Mouse (Mus musculus): Measurements from ENCODE around the gene Trp73. TPM values are rescaled to one million over a fixed set of nuclear protein-coding genes. Genes with fewer than 3 reads are reported as not detected.

The Trp73 gene
- polyA plus RNA-seq, 1 experiment from 2014 or later: 0.80 TPM

DNA sequence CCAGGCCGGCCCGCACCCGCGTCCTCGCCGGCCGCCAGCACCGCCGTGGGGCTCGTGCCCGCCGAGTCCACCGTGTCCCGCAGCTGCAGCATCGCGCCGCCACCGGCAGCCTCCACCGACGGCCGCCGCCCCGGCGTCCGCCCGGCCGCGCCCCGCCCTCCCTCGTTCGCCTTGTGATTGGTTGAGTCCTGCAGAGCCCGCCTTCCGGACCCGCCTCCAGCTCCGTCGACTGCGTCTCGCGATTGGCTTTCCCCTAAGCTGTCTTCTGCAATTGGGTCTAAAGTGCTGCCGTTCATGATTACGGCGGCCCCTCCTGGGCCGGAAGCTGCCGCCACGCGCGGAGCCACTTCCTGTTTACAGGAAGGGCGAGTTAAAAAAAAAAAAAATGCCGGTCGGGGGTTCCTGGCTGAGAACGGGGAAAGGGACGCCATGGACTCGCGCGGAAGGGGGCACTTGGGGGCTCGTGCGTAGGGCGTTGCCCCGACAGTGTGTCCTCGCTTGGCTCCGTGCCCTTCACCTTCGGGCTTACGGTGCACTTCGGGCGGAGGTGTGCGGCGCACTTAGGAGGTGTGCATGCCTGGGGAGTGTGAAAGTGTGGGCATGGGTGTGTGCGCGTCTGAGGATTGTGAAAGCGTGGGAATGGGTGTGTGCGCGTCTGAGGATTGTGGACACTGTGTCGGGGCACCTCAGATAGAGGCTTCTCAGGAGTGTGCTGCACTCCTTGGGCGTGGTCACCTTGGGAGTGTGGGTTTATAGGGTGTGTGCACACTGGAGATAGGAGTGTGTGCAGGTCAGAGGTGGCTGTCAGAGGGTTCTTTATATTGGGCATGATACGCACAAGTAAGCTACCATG lies 20.8 kb upstream of the Trp73 start, which contains the start of gene Tprgl:
Gene Tprgl, minus strand, starts transcription at position 129 of the 853 bp plus-strand sequence.
- peak; percentile 97 for DNase-seq (ENCODE audit: low spot score)
- Histone ChIP-seq H3K4me1 (peaks cover 25% of the 10 kb centered on the region), H3K36me3 (peaks cover 32% of the 10 kb centered on the region), H3K4me3 (peak within 1 kb of the TSS; percentile 99), H3K27me3 (ENCODE audit: low read depth, poor library complexity, severe bottlenecking) (no peaks in the 10 kb centered on the region), H3K27ac (peak within 1 kb of the TSS; percentile 85), H3K9me3 (replicated peaks) (no peaks in the 10 kb centered on the region)
- WGBS: under 1% methylated on average over 75 of the region's 75 CpGs

DNA sequence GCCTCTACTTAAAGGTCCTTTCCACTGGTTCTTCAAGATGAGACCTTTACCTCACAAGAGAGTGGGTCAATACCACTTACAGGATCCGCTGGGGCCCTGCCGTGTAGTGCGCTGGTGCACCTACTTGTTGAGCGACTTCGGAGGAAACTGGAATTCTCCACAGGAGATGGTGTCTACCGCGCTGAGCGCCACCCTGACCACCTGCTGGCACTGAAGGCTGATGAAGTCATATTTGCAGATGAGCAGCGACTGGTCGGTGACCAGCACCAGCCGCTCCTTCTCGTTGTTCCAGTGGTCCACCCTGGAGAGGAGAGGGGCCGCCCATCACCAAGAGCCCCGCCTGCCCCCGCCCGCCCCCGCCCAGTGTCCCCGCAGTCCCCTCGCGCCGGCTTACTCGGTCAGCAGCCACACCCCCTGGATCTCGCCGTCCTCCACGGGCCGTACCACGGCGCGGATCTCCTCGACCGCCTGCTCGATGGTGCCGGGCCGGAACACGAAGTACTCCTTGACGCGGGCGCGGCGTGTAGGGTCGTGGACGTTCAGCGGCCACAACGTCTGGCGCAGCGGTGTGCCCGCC lies 20.0 kb upstream of the Trp73 start:
- peaks cover 25% of the 10 kb centered on the region for H3K4me1 ChIP-seq
- H3K27me3 ChIP-seq (ENCODE audit: low read depth, poor library complexity, severe bottlenecking): no peaks in the 10 kb centered on the region
- H3K27ac ChIP-seq: peak overlapping the region; percentile 85
- peak overlapping the region; percentile 99 for H3K4me3 ChIP-seq
- WGBS: 3% methylated on average over 47 of the region's 47 CpGs
- no peak for DNase-seq (ENCODE audit: low spot score)
- peaks cover 39% of the 10 kb centered on the region for H3K36me3 ChIP-seq
- H3K9me3 ChIP-seq (replicated peaks): no peaks in the 10 kb centered on the region

- Histone ChIP-seq H3K4me3 (peak overlapping the region; percentile 99; the same call in 1 of the 2 replicates), H3K27me3 (ENCODE audit: low read depth, poor library complexity, severe bottlenecking) (no peaks in the 10 kb centered on the region), H3K4me1 (peaks cover 25% of the 10 kb centered on the region), H3K27ac (no peak overlapping the region), H3K36me3 (peaks cover 50% of the 10 kb centered on the region), H3K9me3 (replicated peaks) (no peaks in the 10 kb centered on the region)
- WGBS: 23% methylated on average over 6 of the region's 6 CpGs
- DNase-seq (ENCODE audit: low spot score): peak; percentile 85
These were observed 19.0 kb upstream of the Trp73 start for GRCm38 (mm10) chr4:154159002-154159401.

GRCm38 (mm10) chr4:154157970-154158662 lies 18.1 kb upstream of the Trp73 start:
- H3K4me1 ChIP-seq: peaks cover 25% of the 10 kb centered on the region
- H3K27me3 ChIP-seq (ENCODE audit: low read depth, poor library complexity, severe bottlenecking): no peaks in the 10 kb centered on the region
- no peak for DNase-seq (ENCODE audit: low spot score)
- no peak overlapping the region for H3K27ac ChIP-seq
- H3K36me3 ChIP-seq: peaks cover 56% of the 10 kb centered on the region
- no peaks in the 10 kb centered on the region for H3K9me3 ChIP-seq (replicated peaks)
- 95% methylated on average over 14 of the region's 14 CpGs for WGBS
- H3K4me3 ChIP-seq: no peak overlapping the region

DNA sequence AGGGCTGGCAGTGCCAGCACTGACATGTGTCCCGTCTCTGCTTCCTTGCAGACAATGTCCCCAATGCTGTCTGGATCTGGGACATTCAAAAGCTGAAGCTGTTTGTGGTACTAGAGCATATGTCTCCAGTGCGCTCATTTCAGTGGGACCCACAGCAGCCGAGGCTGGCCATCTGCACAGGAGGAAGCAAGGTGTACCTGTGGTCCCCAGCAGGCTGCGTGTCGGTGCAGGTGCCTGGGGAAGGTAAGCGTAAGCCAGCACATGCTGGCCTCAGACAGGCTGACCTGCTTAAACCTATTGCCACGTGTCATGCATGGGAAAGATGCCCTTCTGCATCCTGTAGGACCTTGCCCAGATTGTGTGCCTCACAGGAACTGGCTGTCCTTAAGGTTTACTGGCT lies 16.0 kb upstream of the Trp73 start:
- no peak for DNase-seq (ENCODE audit: low spot score)
- WGBS: 86% methylated on average over 7 of the region's 7 CpGs

DNA sequence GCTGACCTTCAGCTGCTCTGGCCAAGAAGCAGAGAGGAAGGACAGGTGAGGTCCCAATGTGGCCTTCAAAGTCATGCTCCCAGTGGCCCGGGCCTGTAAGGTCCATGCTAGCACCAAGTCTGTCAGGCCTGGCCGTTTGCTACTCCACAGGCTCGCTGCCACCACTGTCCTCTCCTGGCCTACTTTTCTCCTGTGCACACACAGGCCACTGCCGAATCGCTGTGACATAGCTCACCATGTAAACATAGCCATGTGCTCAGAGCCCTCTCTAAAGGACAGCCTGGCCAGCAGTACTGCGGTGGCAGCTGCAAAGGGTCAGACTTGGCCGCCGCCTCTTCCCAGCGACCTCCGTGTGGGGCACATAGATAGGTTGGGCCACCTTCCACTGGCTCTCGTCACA lies 14.1 kb upstream of the Trp73 start:
- H3K27me3 ChIP-seq (ENCODE audit: low read depth, poor library complexity, severe bottlenecking): no peaks in the 10 kb centered on the region
- peaks cover 95% of the 10 kb centered on the region for H3K36me3 ChIP-seq
- 81% methylated on average over 11 of the region's 11 CpGs for WGBS
- no peak overlapping the region for H3K4me3 ChIP-seq
- DNase-seq (ENCODE audit: low spot score): no peak
- H3K27ac ChIP-seq: no peak overlapping the region
- H3K4me1 ChIP-seq: peaks cover 3% of the 10 kb centered on the region
- H3K9me3 ChIP-seq (replicated peaks): no peaks in the 10 kb centered on the region

More for the DNA sequence above, 16.0 kb upstream of the Trp73 start:
- Histone ChIP-seq H3K36me3 (peaks cover 76% of the 10 kb centered on the region), H3K9me3 (replicated peaks) (no peaks in the 10 kb centered on the region), H3K27me3 (ENCODE audit: low read depth, poor library complexity, severe bottlenecking) (no peaks in the 10 kb centered on the region), H3K27ac (no peak overlapping the region), H3K4me1 (peaks cover 19% of the 10 kb centered on the region), H3K4me3 (no peak overlapping the region)

- H3K4me1 ChIP-seq: peaks cover 19% of the 10 kb centered on the region
- no peaks in the 10 kb centered on the region for H3K9me3 ChIP-seq (replicated peaks)
- no peak for DNase-seq (ENCODE audit: low spot score)
- WGBS: 84% methylated on average over 10 of the region's 10 CpGs
- no peak overlapping the region for H3K27ac ChIP-seq
- peaks cover 59% of the 10 kb centered on the region for H3K36me3 ChIP-seq
- H3K4me3 ChIP-seq: no peak overlapping the region
- H3K27me3 ChIP-seq (ENCODE audit: low read depth, poor library complexity, severe bottlenecking): peaks cover 20% of the 10 kb centered on the region
These were observed 6.3 kb upstream of the Trp73 start for GRCm38 (mm10) chr4:154146342-154146741.

DNA sequence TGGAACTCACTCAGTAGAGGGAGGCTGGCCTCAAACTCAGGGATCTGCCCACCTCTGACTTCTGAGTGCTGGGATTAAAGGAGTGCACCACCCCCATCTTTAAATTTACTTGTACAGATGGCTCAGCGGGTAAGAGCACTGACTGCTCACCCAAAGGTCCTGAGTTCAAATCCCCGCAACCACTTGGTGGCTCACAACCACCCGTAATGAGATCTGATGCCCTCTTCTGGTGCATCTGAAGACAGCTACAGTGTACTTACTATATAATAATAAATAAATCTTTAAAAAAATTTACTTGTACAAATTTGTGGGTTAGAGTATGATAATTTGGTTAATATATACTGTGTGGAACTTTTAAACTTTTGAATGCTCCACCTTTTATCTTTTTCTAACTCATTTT lies 4.7 kb upstream of the Trp73 start:
- WGBS: 84% methylated on average over 3 of the region's 3 CpGs
- H3K27ac ChIP-seq: no peak overlapping the region

GRCm38 (mm10) chr4:154142211-154143040 lies 2.4 kb upstream of the Trp73 start, which contains the start of gene Wrap73:
Wrap73 (plus strand) TSS chr4:154142372.
- WGBS: 2% methylated on average over 49 of the region's 49 CpGs
- Histone ChIP-seq H3K4me3 (peak within 1 kb of the TSS; percentile 94), H3K4me1 (peaks cover 41% of the 10 kb centered on the region), H3K36me3 (peaks cover 19% of the 10 kb centered on the region), H3K27ac (peak within 1 kb of the TSS; percentile 90), H3K27me3 (ENCODE audit: low read depth, poor library complexity, severe bottlenecking) (peaks cover 59% of the 10 kb centered on the region), H3K9me3 (replicated peaks) (no peaks in the 10 kb centered on the region)
- peak; percentile 94 for DNase-seq (ENCODE audit: low spot score)

More for the DNA sequence above, 4.7 kb upstream of the Trp73 start:
- no peaks in the 10 kb centered on the region for H3K9me3 ChIP-seq (replicated peaks)
- peaks cover 36% of the 10 kb centered on the region for H3K4me1 ChIP-seq
- no peak overlapping the region for H3K4me3 ChIP-seq
- no peak for DNase-seq (ENCODE audit: low spot score)
- peaks cover 42% of the 10 kb centered on the region for H3K36me3 ChIP-seq
- H3K27me3 ChIP-seq (ENCODE audit: low read depth, poor library complexity, severe bottlenecking): peaks cover 36% of the 10 kb centered on the region

DNA sequence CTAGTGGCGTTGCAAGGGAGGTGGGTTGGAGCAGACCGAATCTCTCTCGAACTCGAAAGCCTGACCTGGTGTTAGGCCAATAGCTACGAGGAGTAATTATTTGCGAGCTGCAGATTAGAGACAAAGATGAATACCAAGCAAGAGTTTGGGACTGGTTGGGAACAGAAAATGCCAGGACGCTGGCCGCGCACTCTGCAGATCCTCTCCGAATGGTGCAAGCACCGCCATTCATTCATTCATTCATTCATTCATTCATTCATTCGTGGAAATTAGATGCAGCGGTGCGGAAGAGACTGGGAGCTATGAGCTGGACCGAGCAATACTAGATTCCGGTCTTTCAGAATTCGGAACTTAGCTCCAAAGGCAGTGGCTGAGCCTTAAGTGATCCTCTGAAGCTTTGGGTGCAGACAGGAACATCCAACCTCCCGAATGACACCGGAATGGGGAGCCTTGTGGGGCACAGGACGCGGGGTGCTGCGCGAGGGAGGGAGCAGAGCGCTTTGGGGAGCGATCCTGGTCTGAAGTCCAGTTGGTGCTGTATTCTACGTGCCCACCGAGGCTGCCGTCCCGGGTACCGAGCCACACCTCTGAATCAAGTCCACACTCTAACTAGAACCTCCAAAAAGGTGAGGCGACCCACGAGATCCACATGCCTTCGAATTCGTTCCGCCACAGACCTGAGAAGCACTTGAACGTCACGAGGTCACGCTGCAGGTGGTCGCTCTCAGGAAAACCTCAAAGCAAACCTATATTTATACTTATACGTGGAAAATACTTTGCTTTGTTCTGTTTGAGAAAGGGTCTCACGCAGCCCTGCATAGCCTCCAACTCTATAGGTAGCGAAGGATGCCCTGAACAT lies 1.2 kb upstream of the Trp73 start:
- peak overlapping the region; percentile 94; the same call in 1 of the 2 replicates for H3K4me3 ChIP-seq
- peaks cover 7% of the 10 kb centered on the region for H3K36me3 ChIP-seq
- H3K27me3 ChIP-seq (ENCODE audit: low read depth, poor library complexity, severe bottlenecking): peaks cover 71% of the 10 kb centered on the region
- WGBS: 2% methylated on average over 42 of the region's 42 CpGs
- no peak overlapping the region for H3K27ac ChIP-seq
- no peaks in the 10 kb centered on the region for H3K9me3 ChIP-seq (replicated peaks)
- H3K4me1 ChIP-seq: peaks cover 41% of the 10 kb centered on the region
- peak; percentile 47 for DNase-seq (ENCODE audit: low spot score)

- peak overlapping the region; percentile 75 for H3K27ac ChIP-seq
These were observed 403 bp upstream of the Trp73 start for GRCm38 (mm10) chr4:154140213-154141008.

More at GRCm38 (mm10) chr4:154140213-154141008, 403 bp upstream of the Trp73 start:
- no peaks in the 10 kb centered on the region for H3K9me3 ChIP-seq (replicated peaks)
- H3K4me1 ChIP-seq: peaks cover 41% of the 10 kb centered on the region
- H3K4me3 ChIP-seq: peak overlapping the region; percentile 56
- peaks cover 79% of the 10 kb centered on the region for H3K27me3 ChIP-seq (ENCODE audit: low read depth, poor library complexity, severe bottlenecking)
- 2% methylated on average over 46 of the region's 46 CpGs for WGBS
- peak; percentile 67 for DNase-seq (ENCODE audit: low spot score)
- peaks cover 3% of the 10 kb centered on the region; the same call in 1 of the 2 replicates for H3K36me3 ChIP-seq

Data from limb, embryonic 10.5 days (tissue).